Mouse (Mus musculus): ENCODE measurements around the gene Gm10217.

The Gm10217 gene

GRCm38 (mm10) chr8:9863951-9864350, at the start of gene Gm10217:
Gm10217 (plus strand) TSS chr8:9864251.
- no peak for DNase-seq (ENCODE audit: low read depth)

- no peak for DNase-seq (ENCODE audit: low read depth)
These were observed 39.3 kb upstream of the Gm10217 start for GRCm38 (mm10) chr8:9824770-9825169.

GRCm38 (mm10) chr8:9840257-9840656, 23.8 kb upstream of the Gm10217 start:
- no peak for DNase-seq (ENCODE audit: low read depth)

- DNase-seq (ENCODE audit: low read depth) = no peak
These were observed 4.8 kb upstream of the Gm10217 start for GRCm38 (mm10) chr8:9859286-9859685.

- DNase-seq (ENCODE audit: low read depth) = no peak
These were observed 3.4 kb upstream of the Gm10217 start for GRCm38 (mm10) chr8:9860539-9861203.

- DNase-seq (ENCODE audit: low read depth) = no peak
These were observed 1.1 kb downstream of the Gm10217 start for GRCm38 (mm10) chr8:9865150-9865549.

- DNase-seq (ENCODE audit: low read depth) = no peak
These were observed 4.0 kb downstream of the Gm10217 start for GRCm38 (mm10) chr8:9868094-9868493.

GRCm38 (mm10) chr8:9876241-9876640, 12.2 kb downstream of the Gm10217 start:
- no peak for DNase-seq (ENCODE audit: low read depth)

- no peak for DNase-seq (ENCODE audit: low read depth)
These were observed 15.9 kb downstream of the Gm10217 start for GRCm38 (mm10) chr8:9879921-9880320.

- DNase-seq (ENCODE audit: low read depth) = no peak
These were observed 22.7 kb downstream of the Gm10217 start for GRCm38 (mm10) chr8:9886714-9887113.

- DNase-seq (ENCODE audit: low read depth) = no peak
These were observed 35.1 kb downstream of the Gm10217 start for GRCm38 (mm10) chr8:9899199-9899598.

- no peak for DNase-seq (ENCODE audit: low read depth)
These were observed 35.6 kb downstream of the Gm10217 start for GRCm38 (mm10) chr8:9899673-9900072.

All from induced T-regulatory cell, adult 2 months (primary cell).